Mouse (Mus musculus): Measurements from ENCODE around the gene Nfkbil1.

Gene Nfkbil1

GRCm38 (mm10) chr17:35235614-35236389 lies at the start of gene Nfkbil1:
Nfkbil1 (minus strand) TSS chr17:35235792.
- DNase-seq, result peak; percentile 89

GRCm38 (mm10) chr17:35280276-35280675 lies 44.7 kb upstream of the Nfkbil1 start:
- no peak for DNase-seq

- no peak for DNase-seq
These were observed 43.5 kb upstream of the Nfkbil1 start for GRCm38 (mm10) chr17:35278957-35279688.

- no peak for DNase-seq
These were observed 42.5 kb upstream of the Nfkbil1 start for GRCm38 (mm10) chr17:35278049-35278448.

- no peak for DNase-seq
These were observed 40.8 kb upstream of the Nfkbil1 start for GRCm38 (mm10) chr17:35276304-35276864.

GRCm38 (mm10) chr17:35274770-35275169 lies 39.2 kb upstream of the Nfkbil1 start:
- peak; percentile 82 for DNase-seq

GRCm38 (mm10) chr17:35272249-35272648 lies 36.7 kb upstream of the Nfkbil1 start:
- DNase-seq, result no peak

GRCm38 (mm10) chr17:35269653-35270347 lies 34.2 kb upstream of the Nfkbil1 start:
- peak; percentile 62 for DNase-seq

- no peak for DNase-seq
These were observed 32.0 kb upstream of the Nfkbil1 start for GRCm38 (mm10) chr17:35267399-35268086.

- peak; percentile 32 for DNase-seq
These were observed 27.9 kb upstream of the Nfkbil1 start for GRCm38 (mm10) chr17:35263523-35263883.

GRCm38 (mm10) chr17:35262664-35263522 lies 27.3 kb upstream of the Nfkbil1 start, which contains the start of gene H2-D1:
H2-D1 (plus strand) TSS chr17:35262730.
- DNase-seq, result peak; percentile 90

- DNase-seq, result no peak
These were observed 26.1 kb upstream of the Nfkbil1 start for GRCm38 (mm10) chr17:35261651-35262050.

- no peak for DNase-seq
These were observed 24.0 kb upstream of the Nfkbil1 start for GRCm38 (mm10) chr17:35259621-35260020.

- DNase-seq, result peak; percentile 47
These were observed 23.2 kb upstream of the Nfkbil1 start for GRCm38 (mm10) chr17:35258492-35259478.

GRCm38 (mm10) chr17:35257824-35258491 lies 22.4 kb upstream of the Nfkbil1 start:
- DNase-seq, result peak; percentile 93

GRCm38 (mm10) chr17:35257378-35257777 lies 21.8 kb upstream of the Nfkbil1 start:
- DNase-seq, result no peak

GRCm38 (mm10) chr17:35255704-35256103 lies 20.1 kb upstream of the Nfkbil1 start:
- no peak for DNase-seq

- DNase-seq, result no peak
These were observed 19.7 kb upstream of the Nfkbil1 start for GRCm38 (mm10) chr17:35255301-35255700.
